Mouse (Mus musculus) cerebellum, adult 2 months (tissue): ENCODE data around the gene Parn. TPM values are rescaled to one million over a fixed set of nuclear protein-coding genes. Genes with fewer than 3 reads are reported as not detected.
"Not testable (repeated sequence)": the region's sequence is repeated elsewhere in the genome, so short reads cannot be mapped to it uniquely, and the experiment has no call there.

Experiments used
- DNase-seq, 2 experiments: peaks; one replicate each; pipeline ENCODE4 v3.0.0; 2021
- H3K27ac ChIP-seq: fragments of 200-500 bp; 2 replicates; pipeline ENCODE4 v1.5.1; 2012; ENCODE audit warnings: low read length, control low read depth, inconsistent platforms; ENCODE audit not compliant: insufficient read depth
- H3K27me3 ChIP-seq: fragments of 200-500 bp; 2 replicates; pipeline ENCODE4 v1.6.1; 2012; ENCODE audit warnings: inconsistent platforms, mild to moderate bottlenecking, low read length, moderate library complexity; ENCODE audit not compliant: control insufficient read depth, insufficient read depth
- H3K4me1 ChIP-seq: fragments of 200-500 bp; 2 replicates; pipeline ENCODE4 v1.6.1; 2011; ENCODE audit warnings: low read length; ENCODE audit not compliant: control insufficient read depth, insufficient read depth
- H3K4me3 ChIP-seq: fragments of 200-500 bp; replicated peaks from 2 replicates; pipeline ENCODE3; 2011; ENCODE audit warnings: mild to moderate bottlenecking, low read depth, low read length, control low read depth; ENCODE audit not compliant: insufficient read depth
- CTCF ChIP-seq: fragments of 200-500 bp; IDR thresholded peaks from 2 replicates; pipeline ENCODE4 v1.5.1; 2011; ENCODE audit warnings: low read depth, mild to moderate bottlenecking, control low read depth, low read length, moderate library complexity, borderline replicate concordance; ENCODE audit not compliant: insufficient read depth
- POLR2A ChIP-seq: fragments of 200-500 bp; IDR thresholded peaks from 2 replicates; pipeline ENCODE4 v1.6.1; 2011; ENCODE audit warnings: low read length, control low read depth, borderline replicate concordance; ENCODE audit not compliant: insufficient read depth
- WGBS: fragments of 180-500 bp; shearing (Covaris S2); methylation state at CpG from one replicate; pipeline ENCODE4 v1.1.7; 2018; 5-methylcytosine and 5-hydroxymethylcytosine counted together
- polyA plus RNA-seq: library from polyadenylated mRNA; depleted of rRNA; stranded (reverse); fragments of >200 nt; gene quantifications from 2 replicates; pipeline ENCODE4 v1.2.3, GENCODE M21; 2012

Parn gene
- polyA plus RNA-seq, 1 experiment, result 25.6 TPM

- H3K4me1 ChIP-seq, result no peaks in the 10 kb centered on the region
- H3K27me3 ChIP-seq, result no peaks in the 10 kb centered on the region
- TF ChIP-seq CTCF (no peak), POLR2A (no peak)
- under 1% methylated on average over 20 of the region's 20 CpGs for WGBS
- peak overlapping the region; percentile 62; the same call in 1 of the 2 replicates for H3K27ac ChIP-seq
- peak; percentile 45 to 52 for DNase-seq
- peak overlapping the region; percentile 70 for H3K4me3 ChIP-seq
Measured at GRCm38 (mm10) chr16:13672386-13672898, 4.5 kb upstream of the Parn start.

- peak within 1 kb of the TSS; percentile 70 for H3K4me3 ChIP-seq
- peak; percentile 89 to 93 for DNase-seq
- TF ChIP-seq CTCF (no peak), POLR2A (peak; percentile 93)
- H3K27ac ChIP-seq, result peak within 1 kb of the TSS; percentile 62
- no peaks in the 10 kb centered on the region for H3K27me3 ChIP-seq
- WGBS, result under 1% methylated on average over 54 of the region's 54 CpGs
- H3K4me1 ChIP-seq, result no peaks in the 10 kb centered on the region
Measured at GRCm38 (mm10) chr16:13671685-13672385, 3.9 kb upstream of the Parn start, which contains the start of the genes Bfar and 3110001I22Rik. Gene Bfar, plus strand, starts transcription at chr16:13671858. Gene 3110001I22Rik, plus strand, starts transcription at chr16:13671929.

- WGBS, result 80% methylated on average over 5 of the region's 5 CpGs
- H3K4me1 ChIP-seq, H3K4me3 ChIP-seq, H3K27me3 ChIP-seq, H3K27ac ChIP-seq, DNase-seq: not testable (repeated sequence)
Measured at GRCm38 (mm10) chr16:13670896-13671295, 2.9 kb upstream of the Parn start.

- WGBS, result 90% methylated on average over 1 of the region's 1 CpGs
- DNase-seq, result no peak
- no peaks in the 10 kb centered on the region for H3K4me1 ChIP-seq
- no peaks in the 10 kb centered on the region for H3K27me3 ChIP-seq
- no peak for TF ChIP-seq CTCF
- TF ChIP-seq POLR2A, result no peak
- no peak overlapping the region for H3K27ac ChIP-seq
- no peak overlapping the region for H3K4me3 ChIP-seq
Measured at GRCm38 (mm10) chr16:13669282-13669681, 1.3 kb upstream of the Parn start.

GRCm38 (mm10) chr16:13668402-13669108 lies 585 bp upstream of the Parn start:
- H3K27ac ChIP-seq, result no peak overlapping the region
- DNase-seq, result peak in 1 of 2 experiments; percentile 23
- H3K4me3 ChIP-seq, result peak overlapping the region; percentile 74
- H3K27me3 ChIP-seq, result no peaks in the 10 kb centered on the region
- no peaks in the 10 kb centered on the region for H3K4me1 ChIP-seq
- TF ChIP-seq POLR2A (no peak), CTCF (no peak)
- WGBS, result 83% methylated on average over 10 of the region's 10 CpGs

- WGBS, result 93% methylated on average over 9 of the region's 9 CpGs
- Histone ChIP-seq H3K27me3 (no peaks in the 10 kb centered on the region), H3K4me1 (no peaks in the 10 kb centered on the region), H3K4me3 (no peak overlapping the region), H3K27ac (no peak overlapping the region)
- DNase-seq, result no peak
- no peak for TF ChIP-seq POLR2A
- no peak for TF ChIP-seq CTCF
Measured at GRCm38 (mm10) chr16:13660736-13661135, 7.2 kb downstream of the Parn start.

GRCm38 (mm10) chr16:13658886-13659285 lies 9.1 kb downstream of the Parn start:
- H3K4me1 ChIP-seq, result no peaks in the 10 kb centered on the region
- no peak overlapping the region for H3K4me3 ChIP-seq
- TF ChIP-seq POLR2A (no peak), CTCF (no peak)
- no peak for DNase-seq
- WGBS, result 95% methylated on average over 3 of the region's 3 CpGs
- no peak overlapping the region for H3K27ac ChIP-seq
- H3K27me3 ChIP-seq, result no peaks in the 10 kb centered on the region

- WGBS, result 92% methylated on average over 4 of the region's 4 CpGs
- no peak for TF ChIP-seq CTCF
- no peak for TF ChIP-seq POLR2A
Measured at GRCm38 (mm10) chr16:13645930-13646329, 22.0 kb downstream of the Parn start.

More at GRCm38 (mm10) chr16:13645930-13646329, 22.0 kb downstream of the Parn start:
- no peak for DNase-seq
- Histone ChIP-seq H3K27ac (no peak overlapping the region), H3K27me3 (no peaks in the 10 kb centered on the region), H3K4me3 (no peak overlapping the region), H3K4me1 (no peaks in the 10 kb centered on the region)
